Mouse (Mus musculus) forebrain, embryonic 16.5 days (tissue): ENCODE measurements at regions not wholly inside any gene's neighbourhood (a gene's known extent, or its start where the extent isn't known, plus 50 kb on each side); places are given as distances from the start of the nearest gene placed in this dataset.

Experiments used
- ATAC-seq: fragments of 200-750 bp; cut with Nextera tagmentation; 2 replicates; pipeline ENCODE4 v1.8.0; 2017; ENCODE audit warnings: mild to moderate bottlenecking, moderate library complexity
- H3K27ac ChIP-seq: fragments of 300-500 bp; sonication (generic); 2 replicates; pipeline ENCODE4 v1.5.1; 2014; ENCODE audit warnings: low read length, control low read depth
- H3K27me3 ChIP-seq: fragments of 300-500 bp; sonication (generic); replicated peaks from 2 replicates; pipeline ENCODE4 v1.6.1; 2014; ENCODE audit warnings: low read length; ENCODE audit not compliant: control insufficient read depth, insufficient read depth
- H3K36me3 ChIP-seq: fragments of 300-500 bp; sonication (generic); 2 replicates; pipeline ENCODE4 v1.6.1; 2014; ENCODE audit not compliant: control insufficient read depth, insufficient read depth
- H3K4me1 ChIP-seq: fragments of 300-500 bp; sonication (generic); replicated peaks from 2 replicates; pipeline ENCODE4 v1.6.1; 2014; ENCODE audit warnings: low read length; ENCODE audit not compliant: control insufficient read depth, insufficient read depth
- H3K4me2 ChIP-seq: fragments of 300-500 bp; sonication (generic); 2 replicates; pipeline ENCODE4 v1.6.1; 2014; ENCODE audit warnings: mild to moderate bottlenecking, low read length, control low read depth
- H3K4me3 ChIP-seq: fragments of 300-500 bp; sonication (generic); replicated peaks from 2 replicates; pipeline ENCODE4 v1.5.1; 2014; ENCODE audit warnings: mild to moderate bottlenecking, low read length, control low read depth
- H3K9ac ChIP-seq: fragments of 300-500 bp; sonication (generic); replicated peaks from 2 replicates; pipeline ENCODE4 v1.6.1; 2014; ENCODE audit warnings: low read depth, low read length, control low read depth
- H3K9me3 ChIP-seq: fragments of 300-500 bp; sonication (generic); 2 replicates; pipeline ENCODE4 v1.6.1; 2016; ENCODE audit warnings: low read length; ENCODE audit not compliant: control insufficient read depth
- WGBS: fragments of 180-500 bp; shearing (Covaris S2); extraction: QIAGEN DNeasy Blood & Tissue Kit; methylation state at CpG from one replicate; pipeline ENCODE4 v1.1.7; 2014; 5-methylcytosine and 5-hydroxymethylcytosine counted together

DNA sequence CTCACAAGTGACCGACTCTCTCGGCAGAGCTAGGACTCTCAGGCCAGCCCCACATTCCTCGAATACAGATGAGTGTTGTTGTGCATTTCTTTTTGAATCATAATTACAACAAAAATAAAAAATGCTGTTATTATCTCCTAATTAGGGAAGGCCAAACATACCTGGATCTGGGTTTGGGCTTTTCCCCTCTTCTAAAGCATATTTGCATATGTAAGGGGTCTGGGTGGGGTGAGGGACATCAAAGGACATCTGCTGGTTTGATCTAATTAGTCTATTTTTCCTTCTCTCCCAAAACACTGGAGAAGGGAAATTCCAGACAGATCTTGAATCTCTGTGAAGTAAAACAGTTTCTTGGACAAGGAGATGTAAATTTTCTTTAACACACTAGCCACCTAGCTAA is 85.3 kb downstream of the Tfap2a start:
- ATAC-seq, result no peak
- Histone ChIP-seq H3K4me1 (peaks cover 5% of the 10 kb centered on the region; the same call in 1 of the 2 replicates), H3K36me3 (no peaks in the 10 kb centered on the region), H3K9me3 (no peaks in the 10 kb centered on the region), H3K27ac (no peak overlapping the region), H3K4me2 (no peak overlapping the region), H3K27me3 (no peaks in the 10 kb centered on the region), H3K9ac (no peak overlapping the region), H3K4me3 (no peak overlapping the region)
- WGBS, result 43% methylated on average over 3 of the region's 3 CpGs

DNA sequence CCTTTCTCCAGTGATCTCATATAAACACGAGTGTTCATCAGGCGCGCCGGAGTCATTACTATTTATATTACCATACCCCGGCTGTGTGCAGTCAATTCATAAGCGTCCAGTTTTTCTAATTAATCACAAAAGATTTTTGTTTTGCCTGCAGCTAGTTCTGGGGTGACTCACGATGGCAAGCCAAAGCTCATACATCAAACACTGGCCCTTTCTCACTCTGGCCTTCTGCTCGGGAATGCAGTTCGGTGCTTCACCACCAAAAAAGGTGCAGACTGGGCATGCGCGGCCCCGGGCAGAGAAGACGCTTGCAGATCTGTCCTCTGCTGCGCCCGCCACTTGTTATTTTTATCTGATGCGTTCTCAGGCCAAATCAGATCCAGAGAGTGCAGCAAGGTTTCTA is 87.1 kb downstream of the Tfap2a start:
- Histone ChIP-seq H3K4me1 (peaks cover 5% of the 10 kb centered on the region; the same call in 1 of the 2 replicates), H3K27ac (no peak overlapping the region), H3K36me3 (no peaks in the 10 kb centered on the region), H3K9ac (no peak overlapping the region; the same call in 1 of the 2 replicates), H3K27me3 (no peaks in the 10 kb centered on the region), H3K9me3 (no peaks in the 10 kb centered on the region), H3K4me2 (no peak overlapping the region), H3K4me3 (no peak overlapping the region)
- peak; percentile 69 for ATAC-seq
- WGBS, result 49% methylated on average over 16 of the region's 16 CpGs

DNA sequence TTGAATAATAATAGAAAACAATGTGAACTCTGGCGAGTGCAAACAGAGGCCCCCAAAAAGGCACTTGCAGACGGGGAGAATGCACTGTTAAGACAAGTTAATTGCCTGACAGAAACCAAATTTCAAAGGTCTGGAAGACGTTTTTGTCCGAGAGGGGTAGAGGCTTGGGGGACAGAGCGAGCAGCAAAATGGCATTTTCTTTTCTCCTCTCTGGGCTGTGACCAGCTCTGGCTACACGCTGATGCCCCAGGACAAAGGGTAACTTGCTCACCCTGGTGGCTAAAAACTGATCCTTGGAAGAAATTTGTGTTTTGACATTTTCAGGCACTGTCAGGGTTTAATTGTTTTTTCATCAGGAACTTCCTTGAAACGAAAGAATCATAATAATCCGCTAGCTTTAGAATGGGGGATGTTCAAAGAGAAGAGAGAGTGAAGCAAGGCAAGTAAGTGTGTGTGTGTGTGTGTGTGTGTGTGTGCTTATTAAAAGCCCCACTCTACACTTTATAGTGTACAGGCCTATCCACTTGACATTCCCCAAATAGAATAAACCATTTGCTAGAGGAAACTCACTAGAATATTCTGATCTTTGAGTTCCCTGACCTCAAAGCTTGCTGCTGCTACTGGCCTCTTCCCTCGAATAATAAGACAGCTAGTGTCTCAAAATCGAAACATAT is 88.0 kb downstream of the Tfap2a start:
- H3K4me2 ChIP-seq, result 0 out of 2 replicates have a peak overlapping the region, but pooled peaks have one; percentile 3
- WGBS, result 20% methylated on average over 10 of the region's 10 CpGs
- H3K27ac ChIP-seq, result no peak overlapping the region
- ATAC-seq, result no peak
- H3K36me3 ChIP-seq, result no peaks in the 10 kb centered on the region
- H3K9ac ChIP-seq, result no peak overlapping the region
- no peaks in the 10 kb centered on the region for H3K27me3 ChIP-seq
- H3K9me3 ChIP-seq, result no peaks in the 10 kb centered on the region
- peaks cover 5% of the 10 kb centered on the region; the same call in 1 of the 2 replicates for H3K4me1 ChIP-seq
- H3K4me3 ChIP-seq, result no peak overlapping the region

DNA sequence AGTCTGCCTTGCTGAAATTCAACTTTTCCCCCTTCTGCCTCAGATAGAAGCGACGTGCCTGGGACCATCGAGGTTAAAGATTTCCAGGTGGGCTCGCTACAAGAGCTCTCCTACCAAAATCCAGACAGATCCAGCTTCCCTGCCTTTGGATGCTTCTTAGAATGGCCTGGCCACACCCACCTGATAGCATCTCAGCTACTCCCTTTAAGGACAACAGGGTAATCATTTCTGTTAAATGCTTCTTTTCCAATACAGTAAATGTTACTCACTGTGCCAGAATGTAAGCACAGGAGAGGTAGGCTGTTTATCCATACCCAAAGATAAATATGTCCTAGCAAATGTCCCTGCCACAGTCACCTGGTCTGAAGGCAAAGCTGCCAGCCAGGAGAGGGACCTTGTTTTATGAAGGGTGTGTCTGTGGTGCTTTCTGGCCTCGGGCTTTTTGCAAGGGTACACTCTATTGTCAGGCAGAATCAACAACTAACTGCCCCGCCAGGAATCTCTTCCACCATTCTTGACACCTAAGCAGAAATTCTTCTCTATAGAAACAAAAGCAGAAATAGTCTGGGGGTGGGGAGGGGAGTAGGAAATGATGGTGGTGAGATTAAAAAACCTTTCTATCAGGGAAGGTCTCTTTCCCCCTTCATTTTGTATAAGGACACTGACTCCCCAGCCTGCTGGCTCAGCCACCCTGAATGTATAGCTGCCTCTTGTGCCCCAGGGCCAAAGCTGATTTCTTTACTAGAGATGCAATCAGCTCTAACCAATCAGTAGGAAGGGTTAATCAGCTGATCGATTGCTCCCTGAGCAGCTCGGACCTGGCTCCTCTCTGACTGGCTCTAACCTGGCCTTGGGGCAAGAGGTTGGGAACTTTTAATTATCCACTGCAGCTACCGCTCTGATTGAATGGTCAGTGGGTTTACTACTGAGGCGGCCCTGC is 88.8 kb downstream of the Tfap2a start:
- no peak overlapping the region for H3K27ac ChIP-seq
- H3K9me3 ChIP-seq, result no peaks in the 10 kb centered on the region
- no peak overlapping the region for H3K9ac ChIP-seq
- H3K4me1 ChIP-seq, result peaks cover 5% of the 10 kb centered on the region; the same call in 1 of the 2 replicates
- H3K36me3 ChIP-seq, result no peaks in the 10 kb centered on the region
- H3K4me3 ChIP-seq, result no peak overlapping the region
- 33% methylated on average over 10 of the region's 10 CpGs for WGBS
- H3K27me3 ChIP-seq, result no peaks in the 10 kb centered on the region
- H3K4me2 ChIP-seq, result 0 out of 2 replicates have a peak overlapping the region, but pooled peaks have one; percentile 3
- no peak for ATAC-seq

DNA sequence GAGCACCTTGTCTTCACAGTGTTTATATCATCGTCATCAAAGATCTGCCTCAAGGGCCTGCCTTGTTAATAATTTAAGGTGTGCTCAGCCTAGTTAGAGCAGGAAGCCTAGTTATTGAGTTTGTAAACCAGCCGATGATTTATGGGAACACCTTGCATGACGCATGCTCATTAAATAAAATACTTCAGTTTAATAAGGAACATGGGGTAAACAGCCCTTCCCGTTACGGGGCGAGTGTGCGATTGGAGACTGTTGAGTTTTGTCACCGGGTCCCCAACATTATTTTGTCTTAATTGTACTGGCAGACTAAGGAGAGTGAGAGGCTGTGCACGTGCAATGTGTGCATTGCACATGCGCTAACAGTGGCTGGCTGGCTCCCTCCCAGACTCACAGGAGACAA is 92.0 kb downstream of the Tfap2a start:
- no peak for ATAC-seq
- WGBS, result 70% methylated on average over 10 of the region's 10 CpGs
- Histone ChIP-seq H3K27ac (no peak overlapping the region), H3K27me3 (no peaks in the 10 kb centered on the region), H3K9me3 (no peaks in the 10 kb centered on the region), H3K4me2 (no peak overlapping the region), H3K4me3 (no peak overlapping the region), H3K9ac (no peak overlapping the region), H3K36me3 (no peaks in the 10 kb centered on the region), H3K4me1 (peaks cover 5% of the 10 kb centered on the region; the same call in 1 of the 2 replicates)

DNA sequence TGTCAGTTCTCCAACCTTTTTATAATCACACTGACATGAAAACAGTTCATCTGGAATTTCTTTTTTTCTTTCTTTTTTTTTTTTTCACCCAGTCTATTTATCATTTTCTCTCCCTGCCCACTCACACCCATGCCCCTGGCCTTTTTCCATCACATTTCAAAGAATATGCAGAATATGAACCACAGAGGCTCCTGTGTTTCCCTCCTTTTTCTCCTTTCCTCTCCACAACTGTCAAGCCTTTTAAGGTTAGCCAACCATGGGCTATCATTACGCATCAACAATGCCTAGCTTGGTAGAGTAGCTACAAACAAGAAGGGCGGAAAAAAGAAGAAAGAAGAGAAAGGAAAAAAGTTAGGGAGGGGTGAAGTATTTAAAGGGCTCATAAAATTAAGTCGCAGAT is 92.5 kb downstream of the Tfap2a start:
- Histone ChIP-seq H3K4me2 (no peak overlapping the region), H3K4me3 (no peak overlapping the region), H3K36me3 (no peaks in the 10 kb centered on the region), H3K27me3 (no peaks in the 10 kb centered on the region), H3K27ac (no peak overlapping the region), H3K9ac (no peak overlapping the region), H3K4me1 (peaks cover 5% of the 10 kb centered on the region; the same call in 1 of the 2 replicates), H3K9me3 (no peaks in the 10 kb centered on the region)
- no peak for ATAC-seq
- 67% methylated on average over 3 of the region's 3 CpGs for WGBS

DNA sequence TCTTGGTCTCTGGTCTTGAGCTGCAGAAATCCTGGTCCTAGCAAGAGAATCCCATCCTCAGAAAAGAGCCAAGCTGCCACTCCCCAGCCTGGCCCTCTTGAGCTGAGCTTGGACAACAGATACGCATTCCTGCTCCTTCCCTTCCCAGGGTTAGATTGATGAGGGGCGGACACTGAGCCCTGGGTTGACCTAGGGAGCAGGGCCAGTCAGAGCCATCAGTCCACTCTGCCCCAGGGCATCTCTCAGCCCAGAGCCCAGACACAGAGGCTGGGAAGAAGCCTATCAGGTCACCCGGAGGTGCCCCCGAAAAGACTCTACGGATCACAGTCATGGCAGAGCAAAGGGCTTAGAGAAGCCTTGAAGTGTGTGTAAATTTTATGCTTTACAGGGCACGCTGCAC is 95.2 kb downstream of the Tfap2a start:
- ATAC-seq, result no peak
- 77% methylated on average over 6 of the region's 6 CpGs for WGBS
- no peak overlapping the region for H3K9ac ChIP-seq

DNA sequence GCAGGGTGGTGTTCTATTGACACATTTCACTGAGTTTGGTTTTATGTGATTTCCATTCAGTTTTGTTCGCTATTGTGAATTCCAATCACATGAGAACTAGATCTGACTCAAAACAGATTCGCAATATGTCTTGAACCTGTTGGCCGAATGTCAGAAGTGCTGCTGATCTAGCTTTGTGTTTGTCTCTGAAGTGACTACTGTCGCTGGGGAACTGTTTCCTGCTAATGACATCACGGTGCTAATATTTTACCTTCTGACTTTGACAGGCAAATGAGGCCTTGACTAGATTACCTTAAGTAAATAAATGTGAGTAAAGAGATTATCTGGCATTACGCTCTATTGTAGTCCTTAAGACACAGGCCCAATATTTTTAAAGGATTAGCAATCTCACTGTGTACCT is 100.9 kb downstream of the Tfap2a start:
- Histone ChIP-seq H3K9me3 (no peaks in the 10 kb centered on the region), H3K4me3 (no peak overlapping the region), H3K27me3 (no peaks in the 10 kb centered on the region), H3K4me2 (no peak overlapping the region), H3K36me3 (no peaks in the 10 kb centered on the region), H3K9ac (no peak overlapping the region), H3K4me1 (no peaks in the 10 kb centered on the region), H3K27ac (no peak overlapping the region)
- WGBS, result 85% methylated on average over 6 of the region's 6 CpGs
- no peak for ATAC-seq

More for the DNA sequence above, 95.2 kb downstream of the Tfap2a start:
- Histone ChIP-seq H3K27me3 (no peaks in the 10 kb centered on the region), H3K4me3 (no peak overlapping the region), H3K4me1 (no peaks in the 10 kb centered on the region), H3K36me3 (no peaks in the 10 kb centered on the region), H3K4me2 (no peak overlapping the region), H3K9me3 (no peaks in the 10 kb centered on the region), H3K27ac (no peak overlapping the region)

DNA sequence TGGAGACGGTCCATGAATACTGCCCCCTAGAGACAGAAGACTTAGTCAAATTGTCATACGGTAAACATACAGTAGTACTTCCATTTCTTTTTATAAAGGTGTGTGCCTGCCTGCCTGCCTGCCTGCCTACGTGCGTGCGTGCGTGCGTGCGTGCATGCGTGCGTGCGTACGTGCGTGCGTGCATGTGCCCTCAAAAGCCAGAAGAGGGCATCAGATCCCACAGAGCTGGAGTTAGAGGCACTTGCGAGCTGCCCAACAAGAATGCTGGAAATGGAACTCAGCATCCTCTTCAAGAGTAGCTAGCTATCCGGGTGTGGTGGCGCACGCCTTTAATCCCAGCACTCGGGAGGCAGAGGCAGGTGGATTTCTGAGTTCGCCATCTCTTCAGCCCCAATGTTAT is 120.3 kb downstream of the Tfap2a start:
- no peak for ATAC-seq
- H3K4me2 ChIP-seq, result no peak overlapping the region
- H3K4me1 ChIP-seq, result no peaks in the 10 kb centered on the region
- WGBS, result 97% methylated on average over 20 of the region's 20 CpGs
- no peak overlapping the region for H3K9ac ChIP-seq
- no peaks in the 10 kb centered on the region for H3K36me3 ChIP-seq
- peaks cover 3% of the 10 kb centered on the region; the same call in 1 of the 2 replicates for H3K9me3 ChIP-seq
- no peak overlapping the region for H3K27ac ChIP-seq
- H3K27me3 ChIP-seq, result no peaks in the 10 kb centered on the region
- no peak overlapping the region for H3K4me3 ChIP-seq
